Mouse (Mus musculus) olfactory bulb, adult 2 months (tissue): ENCODE results near the gene Tdrd9.

Experiments
- CTCF ChIP-seq: fragments of 200-500 bp; IDR thresholded peaks from 2 replicates; pipeline ENCODE4 v1.5.1; 2012; ENCODE audit warnings: low read depth, mild to moderate bottlenecking, low read length, moderate library complexity; ENCODE audit not compliant: insufficient read depth
- POLR2A ChIP-seq: fragments of 200-500 bp; IDR thresholded peaks from 2 replicates; pipeline ENCODE4 v1.6.1; 2012; ENCODE audit warnings: mild to moderate bottlenecking, low read depth, low read length, moderate library complexity; ENCODE audit not compliant: insufficient read depth

DNA sequence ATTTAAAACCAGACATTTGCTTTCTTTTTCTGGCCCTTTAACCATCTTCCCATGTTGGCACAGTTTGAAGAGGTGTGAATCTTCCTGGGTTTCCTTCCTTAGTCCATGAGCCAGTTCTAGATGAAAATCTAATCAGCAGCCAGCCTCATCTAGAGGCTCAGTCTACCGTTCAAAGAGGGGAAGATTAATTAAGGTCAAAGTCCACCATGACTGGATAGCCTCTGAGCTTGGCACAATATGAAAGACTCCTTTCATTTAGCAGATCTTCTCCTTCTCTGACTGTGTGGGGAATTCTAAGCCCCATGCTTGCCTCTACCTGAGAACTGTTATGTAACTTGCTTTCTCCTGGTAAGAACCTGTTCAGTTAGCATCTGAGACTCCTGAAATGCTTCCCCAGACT is 110.9 kb downstream of the Tdrd9 start:
- TF ChIP-seq POLR2A (no peak), CTCF (no peak)
